Mouse (Mus musculus) macrophage (primary cell): ENCODE measurements around the gene Gal3st4. TPM values are rescaled to one million over a fixed set of nuclear protein-coding genes. Genes with fewer than 3 reads are reported as not detected.

Source experiments
- H3K27ac ChIP-seq: fragments of 350-480 bp; formaldehyde crosslinking; 2 replicates; pipeline ENCODE4 v1.9.0; 2021
- H3K36me3 ChIP-seq: fragments of 350-480 bp; formaldehyde crosslinking; 2 replicates; pipeline ENCODE4 v1.9.0; 2021; ENCODE audit errors: inconsistent target
- H3K4me3 ChIP-seq: fragments of 350-480 bp; formaldehyde crosslinking; 2 replicates; pipeline ENCODE4 v1.9.0; 2021; ENCODE audit errors: inconsistent target
- H3K79me2 ChIP-seq: fragments of 350-480 bp; formaldehyde crosslinking; 2 replicates; pipeline ENCODE4 v1.9.0; 2021; ENCODE audit errors: inconsistent target
- WGBS: methylation state at CpG from one replicate; pipeline ENCODE4 v1.1.7; 2026; ENCODE audit warnings: inconsistent platforms; ENCODE audit not compliant: missing documents; 5-methylcytosine and 5-hydroxymethylcytosine counted together
- polyA plus RNA-seq: library from polyadenylated mRNA; stranded (reverse); fragments of 250-400 nt; gene quantifications from 3 replicates; pipeline ENCODE4 v1.2.4, GENCODE M21; 2018; ENCODE audit warnings: inconsistent platforms

The Gal3st4 gene
- polyA plus RNA-seq, 1 experiment from 2014 or later = not detected

DNA sequence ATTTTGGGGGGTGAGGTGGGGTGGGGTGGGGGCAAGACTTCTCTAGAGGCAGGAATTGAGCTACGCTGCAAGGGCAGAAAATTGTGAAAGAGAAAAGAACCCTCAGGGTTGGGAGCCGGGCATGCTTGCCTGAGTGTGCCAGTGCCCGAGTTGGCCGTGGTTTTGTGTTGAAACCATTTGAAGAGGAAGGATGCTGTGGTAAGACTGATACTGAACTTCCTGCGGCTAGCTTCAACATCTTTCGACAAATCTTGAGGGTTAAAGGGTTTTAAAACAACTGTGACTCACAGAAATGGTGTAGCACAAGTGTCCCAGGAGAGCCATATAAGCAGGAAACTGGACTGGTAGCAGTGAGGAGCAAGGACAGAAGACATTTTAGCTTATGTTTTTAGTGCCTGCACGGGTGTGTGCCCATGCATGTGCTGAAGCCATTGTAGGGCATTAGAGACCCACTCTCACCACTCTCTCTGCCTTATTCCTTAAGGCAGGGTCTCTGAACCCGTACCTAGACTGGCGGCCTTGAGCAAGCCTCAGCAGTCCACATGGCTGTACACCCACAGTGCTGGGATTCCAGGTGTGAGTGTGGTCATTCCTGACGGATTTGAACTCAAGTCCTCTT, 15.6 kb downstream of the Gal3st4 start:
- 4% methylated on average over 10 of the region's 10 CpGs for WGBS
- H3K36me3 ChIP-seq = peaks cover 23% of the 10 kb centered on the region
- peaks cover 34% of the 10 kb centered on the region; the same call in 1 of the 2 replicates for H3K79me2 ChIP-seq
- H3K4me3 ChIP-seq = no peak overlapping the region; the same call in 1 of the 2 replicates
- peak overlapping the region; percentile 91 for H3K27ac ChIP-seq

DNA sequence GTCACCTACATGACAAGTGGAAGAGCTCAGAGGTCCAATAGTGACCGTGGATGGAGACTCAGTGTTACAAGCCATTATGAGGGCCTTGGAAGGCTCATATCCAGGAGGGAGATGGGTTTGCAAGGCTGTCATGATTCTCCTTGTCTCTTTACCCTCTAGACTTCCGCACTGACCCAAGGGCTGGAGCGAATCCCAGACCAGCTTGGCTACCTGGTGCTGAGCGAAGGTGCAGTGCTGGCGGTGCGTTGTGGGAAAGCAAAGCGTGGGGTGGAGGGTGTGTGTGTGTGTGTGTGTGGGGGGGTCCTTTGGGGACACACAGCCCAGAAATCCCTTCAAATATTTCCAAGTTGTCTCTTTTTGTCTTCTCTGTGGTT, 16.6 kb downstream of the Gal3st4 start:
- Histone ChIP-seq H3K27ac (peak overlapping the region; percentile 91), H3K4me3 (peak overlapping the region; percentile 72), H3K79me2 (peaks cover 24% of the 10 kb centered on the region; the same call in 1 of the 2 replicates), H3K36me3 (peaks cover 22% of the 10 kb centered on the region)
- WGBS = 5% methylated on average over 7 of the region's 7 CpGs

DNA sequence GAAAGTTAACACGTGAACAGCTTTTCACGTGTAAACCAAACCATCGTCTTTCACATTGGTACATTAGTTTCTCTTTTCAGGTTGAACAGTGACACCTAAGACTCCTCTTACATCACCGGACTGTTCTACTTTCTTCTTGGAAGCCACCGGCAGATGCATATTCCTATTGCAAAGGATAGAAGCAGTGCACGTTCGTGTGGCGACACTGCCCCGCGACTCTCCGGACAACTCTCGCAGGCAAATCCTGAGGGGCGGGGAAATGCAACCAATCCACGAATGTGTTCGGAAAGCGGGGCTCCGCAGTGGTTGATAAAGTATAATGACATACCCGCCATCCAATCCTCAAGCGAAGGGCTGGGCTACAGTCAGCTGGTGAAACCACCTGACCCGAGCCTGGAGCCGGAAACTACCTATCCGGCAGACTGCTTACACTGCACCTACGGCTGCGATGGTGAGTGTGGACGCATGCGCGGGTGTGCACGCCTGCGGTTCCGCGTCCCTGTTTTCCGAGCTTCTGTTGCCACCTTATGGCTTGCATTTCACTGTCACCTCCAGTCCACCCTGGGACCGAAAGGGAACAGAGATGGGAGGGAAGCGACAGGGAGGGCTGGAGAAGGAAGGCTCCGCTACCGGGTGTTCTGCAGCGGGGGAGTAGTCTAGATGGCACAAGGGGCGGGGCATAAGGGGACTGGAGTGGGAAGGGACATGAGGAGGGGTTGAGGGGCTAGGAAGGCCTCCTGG, 17.1 kb downstream of the Gal3st4 start, which contains the start of gene Lamtor4:
Lamtor4 (plus strand) TSS at position 130 of the 741 bp plus-strand sequence.
- Histone ChIP-seq H3K27ac (peak within 1 kb of the TSS; percentile 91), H3K4me3 (peak within 1 kb of the TSS; percentile 72), H3K36me3 (peaks cover 18% of the 10 kb centered on the region), H3K79me2 (peaks cover 18% of the 10 kb centered on the region; the same call in 1 of the 2 replicates)
- WGBS = 0% methylated on average over 38 of the region's 38 CpGs

DNA sequence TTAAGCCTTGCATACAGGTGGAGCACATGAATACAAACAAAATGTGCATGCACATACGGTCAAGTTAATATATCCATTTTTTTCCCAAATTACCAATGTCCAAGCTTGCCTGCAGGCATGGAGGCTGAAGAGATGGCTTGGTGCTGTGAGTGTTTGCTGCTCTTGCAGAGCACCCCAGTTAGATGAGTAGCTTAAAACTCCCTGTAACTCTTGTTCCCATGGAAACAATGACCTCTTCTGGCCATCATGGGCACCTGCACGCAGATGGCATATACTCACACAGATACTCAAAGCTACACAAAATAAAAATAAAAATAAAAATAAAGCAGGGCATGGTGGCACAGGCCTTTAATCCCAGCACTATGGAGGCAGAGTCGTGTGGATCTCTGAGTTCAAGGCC, 19.6 kb downstream of the Gal3st4 start:
- peaks cover 6% of the 10 kb centered on the region; the same call in 1 of the 2 replicates for H3K36me3 ChIP-seq
- H3K79me2 ChIP-seq = no peaks in the 10 kb centered on the region
- 90% methylated on average over 3 of the region's 3 CpGs for WGBS
- H3K4me3 ChIP-seq = no peak overlapping the region
- no peak overlapping the region for H3K27ac ChIP-seq

DNA sequence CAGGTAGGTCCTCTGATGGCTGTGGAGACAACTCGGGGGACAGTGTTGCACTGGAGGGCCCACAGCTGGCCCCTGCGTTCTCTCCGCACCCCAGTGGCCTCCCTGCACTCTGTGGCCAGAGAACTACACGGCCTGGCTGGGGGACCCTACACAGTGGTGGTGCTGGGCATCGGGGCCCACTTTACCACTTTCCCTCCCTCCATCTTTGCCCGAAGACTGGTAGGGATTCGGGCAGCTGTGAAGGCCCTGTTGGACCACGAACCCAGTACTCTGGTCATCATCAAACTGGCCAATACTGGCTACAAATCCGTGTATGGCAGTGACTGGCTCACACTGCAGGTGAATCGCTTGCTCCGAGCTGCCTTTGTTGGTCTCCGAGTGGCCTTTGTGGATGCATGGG, 21.5 kb downstream of the Gal3st4 start:
- Histone ChIP-seq H3K27ac (no peak overlapping the region), H3K4me3 (no peak overlapping the region), H3K79me2 (no peaks in the 10 kb centered on the region), H3K36me3 (peaks cover 6% of the 10 kb centered on the region; the same call in 1 of the 2 replicates)
- WGBS = 92% methylated on average over 12 of the region's 12 CpGs

DNA sequence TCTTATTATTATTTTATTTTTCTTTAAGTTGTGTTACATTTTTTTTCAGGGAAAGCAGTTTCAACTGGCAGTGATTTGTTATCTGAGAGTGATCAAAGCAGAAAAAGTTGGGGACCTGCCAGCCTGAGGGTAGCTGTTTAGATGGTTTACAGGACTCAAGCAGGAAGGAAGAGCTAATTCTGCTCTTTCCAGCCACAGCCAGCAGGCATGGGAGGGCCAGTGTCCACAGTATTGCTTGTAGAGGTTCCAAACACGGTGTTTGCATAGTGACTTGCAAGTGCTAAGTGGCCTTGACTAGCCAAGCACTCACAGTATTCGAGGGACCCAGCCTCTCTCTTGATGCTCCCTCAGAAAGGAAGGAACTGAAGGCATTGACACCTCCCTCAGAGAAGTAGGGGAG, 31.1 kb downstream of the Gal3st4 start:
- H3K79me2 ChIP-seq = no peaks in the 10 kb centered on the region
- no peak overlapping the region for H3K27ac ChIP-seq
- WGBS = 6% methylated on average over 2 of the region's 2 CpGs
- no peaks in the 10 kb centered on the region for H3K36me3 ChIP-seq
- no peak overlapping the region for H3K4me3 ChIP-seq

DNA sequence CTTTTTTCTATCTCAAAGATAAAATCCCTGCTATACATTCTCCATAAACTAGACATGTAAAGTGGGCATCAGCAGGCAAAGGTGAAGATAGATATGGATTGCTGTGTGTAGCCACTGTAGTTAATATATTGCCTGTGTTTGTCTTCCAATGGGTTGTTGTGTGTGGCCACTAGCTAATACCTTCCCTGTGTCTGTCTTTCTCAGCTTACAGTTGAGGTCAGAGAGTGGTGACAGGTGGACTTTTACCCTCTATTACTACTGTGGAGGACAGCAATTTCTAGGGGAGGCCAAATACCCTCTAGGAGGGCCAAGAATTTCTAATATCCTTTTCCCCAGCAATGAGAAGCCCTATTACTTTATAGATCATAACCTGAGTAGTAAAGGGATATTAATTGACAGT, 38.4 kb downstream of the Gal3st4 start:
- no peak overlapping the region for H3K4me3 ChIP-seq
- no peak overlapping the region for H3K27ac ChIP-seq
- H3K79me2 ChIP-seq = no peaks in the 10 kb centered on the region; the same call in 1 of the 2 replicates
- no peaks in the 10 kb centered on the region for H3K36me3 ChIP-seq

DNA sequence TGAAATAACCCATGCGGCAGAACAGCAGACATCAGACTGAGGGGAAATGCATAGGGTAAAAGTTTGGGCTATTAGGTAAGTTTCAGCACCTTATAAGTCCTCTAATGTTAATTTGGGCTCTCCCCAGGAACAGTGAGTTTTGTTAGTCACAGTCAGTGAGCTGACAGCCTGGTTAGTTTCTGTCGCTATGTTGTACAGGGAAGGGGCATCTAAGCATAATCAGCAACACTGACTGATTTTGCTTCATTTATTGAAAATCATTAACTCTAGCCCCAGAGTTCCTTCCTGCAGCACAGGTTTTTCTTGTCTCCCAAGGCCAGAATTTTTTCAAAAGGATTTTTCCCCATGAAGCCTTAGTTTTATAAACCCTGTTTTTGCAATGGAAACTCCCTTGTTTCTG, 38.9 kb downstream of the Gal3st4 start:
- Histone ChIP-seq H3K4me3 (no peak overlapping the region), H3K36me3 (no peaks in the 10 kb centered on the region), H3K27ac (no peak overlapping the region), H3K79me2 (no peaks in the 10 kb centered on the region; the same call in 1 of the 2 replicates)
- WGBS = 93% methylated on average over 2 of the region's 2 CpGs

DNA sequence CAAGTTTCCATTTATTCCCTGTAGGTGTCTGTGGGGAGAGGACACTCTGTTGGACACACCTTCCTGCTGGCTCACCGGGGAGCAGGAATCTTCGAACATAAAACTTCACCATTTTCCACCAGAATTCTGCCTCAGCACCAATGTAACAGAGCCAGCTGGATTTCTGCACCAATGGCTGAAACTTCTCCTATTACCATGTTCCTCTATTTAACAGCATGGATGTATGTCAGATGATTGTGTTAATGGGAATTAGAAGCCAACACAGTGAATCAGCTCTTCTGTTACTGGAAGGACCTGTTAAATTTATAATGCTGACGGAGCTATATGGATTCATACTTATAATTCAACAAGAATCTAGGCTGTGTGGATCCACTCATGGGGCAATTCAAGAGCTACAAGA, 43.1 kb downstream of the Gal3st4 start:
- WGBS = 54% methylated on average over 3 of the region's 3 CpGs
- Histone ChIP-seq H3K79me2 (peaks cover 8% of the 10 kb centered on the region; the same call in 1 of the 2 replicates), H3K27ac (peak overlapping the region; percentile 79), H3K4me3 (peak overlapping the region; percentile 8; the same call in 1 of the 2 replicates), H3K36me3 (no peaks in the 10 kb centered on the region)

DNA sequence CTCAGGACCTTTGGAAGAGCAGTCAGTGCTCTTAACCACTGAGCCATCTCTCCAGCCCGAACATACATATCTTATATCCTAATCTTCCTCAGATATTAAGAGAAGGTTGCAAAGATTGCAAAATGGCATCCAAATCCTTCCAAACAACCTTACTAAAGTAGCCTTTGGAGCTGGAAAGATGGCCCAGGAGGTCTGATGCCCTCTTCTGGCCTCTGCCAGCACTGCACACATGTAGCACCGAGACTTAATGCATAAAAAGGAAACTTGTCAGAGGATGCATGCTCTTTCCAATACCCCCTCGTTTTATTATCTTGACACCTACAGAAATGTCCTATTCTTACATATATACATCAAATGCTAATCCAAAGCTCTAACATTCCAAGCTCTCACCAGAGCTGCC, 44.6 kb downstream of the Gal3st4 start:
- WGBS = 29% methylated on average over 3 of the region's 3 CpGs

DNA sequence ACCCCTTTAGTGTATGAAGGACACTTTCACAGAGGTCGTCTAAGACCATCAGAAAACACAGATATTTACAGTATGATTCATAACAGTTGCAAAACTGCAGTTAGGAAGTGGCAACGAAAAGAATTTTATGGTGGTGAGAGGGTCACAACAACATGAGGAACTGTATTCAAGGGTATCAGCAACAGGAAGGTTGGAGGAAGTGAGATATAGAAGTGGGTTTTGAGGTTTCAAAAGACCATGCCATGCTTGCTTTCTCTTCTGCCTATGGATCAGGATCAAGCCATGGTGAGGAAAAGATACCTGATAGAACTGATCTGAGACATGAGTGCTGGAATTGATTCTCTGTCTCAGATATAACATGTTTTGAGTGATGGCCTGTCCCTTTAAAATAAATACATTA, 45.3 kb downstream of the Gal3st4 start:
- H3K79me2 ChIP-seq = peaks cover 15% of the 10 kb centered on the region; the same call in 1 of the 2 replicates
- WGBS = 0% methylated on average over 2 of the region's 2 CpGs
- H3K27ac ChIP-seq = peak overlapping the region; percentile 79
- H3K4me3 ChIP-seq = no peak overlapping the region
- no peaks in the 10 kb centered on the region for H3K36me3 ChIP-seq

More for the DNA sequence above, 44.6 kb downstream of the Gal3st4 start:
- peaks cover 15% of the 10 kb centered on the region; the same call in 1 of the 2 replicates for H3K79me2 ChIP-seq
- no peaks in the 10 kb centered on the region for H3K36me3 ChIP-seq
- no peak overlapping the region for H3K4me3 ChIP-seq
- H3K27ac ChIP-seq = peak overlapping the region; percentile 79

DNA sequence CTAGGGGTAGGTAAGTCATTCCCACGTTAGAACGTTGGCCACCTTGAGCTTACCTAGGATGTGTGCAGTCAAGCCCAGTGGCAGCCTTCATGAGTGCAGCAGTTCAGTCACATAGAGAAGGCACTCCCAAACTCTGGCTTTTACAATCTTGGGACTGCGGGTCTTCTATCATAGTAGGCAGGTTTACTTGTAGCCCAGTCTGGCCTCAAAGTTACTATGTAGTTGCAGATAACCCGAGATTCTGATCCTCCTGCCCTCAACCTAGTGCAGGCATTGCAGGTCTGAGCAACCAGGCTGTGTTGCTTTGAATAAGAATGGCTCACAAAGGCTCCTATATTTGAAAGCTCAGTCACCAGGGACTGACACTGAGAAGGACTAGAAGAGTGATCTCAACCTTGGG, 46.1 kb downstream of the Gal3st4 start:
- WGBS = 17% methylated on average over 4 of the region's 4 CpGs
- Histone ChIP-seq H3K4me3 (no peak overlapping the region), H3K79me2 (peaks cover 15% of the 10 kb centered on the region; the same call in 1 of the 2 replicates), H3K27ac (peak overlapping the region; percentile 79), H3K36me3 (no peaks in the 10 kb centered on the region)

DNA sequence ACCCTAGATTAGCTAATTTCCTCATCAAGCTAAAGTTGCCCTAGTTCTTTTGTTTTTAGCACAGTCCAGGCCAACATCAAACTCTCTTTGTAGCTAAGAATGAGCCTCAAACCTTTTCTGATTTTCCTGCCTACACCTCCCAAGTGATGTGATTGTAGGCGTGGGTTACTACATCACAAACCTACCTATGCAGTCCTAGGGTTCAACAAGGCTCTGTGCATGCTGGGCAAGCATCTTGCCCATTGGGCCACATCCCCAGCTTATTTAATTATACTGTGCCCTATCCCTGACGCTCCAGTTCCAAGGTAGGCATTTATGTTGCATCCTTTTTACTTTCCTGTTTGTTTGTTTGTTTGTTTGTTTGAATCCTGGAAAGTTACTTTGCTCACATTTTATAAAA, 46.9 kb downstream of the Gal3st4 start, which contains the start of gene Nxpe5:
Nxpe5 (plus strand) TSS at position 199 of the 400 bp plus-strand sequence.
- Histone ChIP-seq H3K4me3 (no peak within 1 kb of the TSS), H3K36me3 (no peaks in the 10 kb centered on the region), H3K79me2 (peaks cover 15% of the 10 kb centered on the region; the same call in 1 of the 2 replicates), H3K27ac (peak within 1 kb of the TSS; percentile 79)
- WGBS = 29% methylated on average over 2 of the region's 2 CpGs

DNA sequence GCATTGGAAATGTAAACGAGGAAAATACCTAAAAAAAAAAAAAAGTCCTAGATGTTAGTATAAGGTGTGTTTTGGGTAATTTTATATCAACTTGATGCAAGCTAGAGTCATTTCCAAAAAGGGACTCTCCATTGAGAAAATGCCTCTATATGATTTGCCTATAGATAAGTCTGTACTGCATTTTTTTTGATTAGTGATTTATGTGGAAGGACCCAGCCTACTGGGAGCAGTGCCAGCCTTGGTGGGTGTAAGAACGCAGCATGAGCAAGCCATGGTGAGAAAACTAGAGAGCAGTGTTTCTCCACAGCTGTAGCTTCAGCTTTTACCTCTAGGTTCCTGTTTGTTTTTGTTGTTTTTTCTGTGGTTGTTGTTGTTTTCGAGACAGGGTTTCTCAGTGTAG, 49.4 kb downstream of the Gal3st4 start:
- H3K27ac ChIP-seq = no peak overlapping the region
- no peaks in the 10 kb centered on the region for H3K36me3 ChIP-seq
- peaks cover 15% of the 10 kb centered on the region; the same call in 1 of the 2 replicates for H3K79me2 ChIP-seq
- H3K4me3 ChIP-seq = no peak overlapping the region
- 10% methylated on average over 3 of the region's 3 CpGs for WGBS

DNA sequence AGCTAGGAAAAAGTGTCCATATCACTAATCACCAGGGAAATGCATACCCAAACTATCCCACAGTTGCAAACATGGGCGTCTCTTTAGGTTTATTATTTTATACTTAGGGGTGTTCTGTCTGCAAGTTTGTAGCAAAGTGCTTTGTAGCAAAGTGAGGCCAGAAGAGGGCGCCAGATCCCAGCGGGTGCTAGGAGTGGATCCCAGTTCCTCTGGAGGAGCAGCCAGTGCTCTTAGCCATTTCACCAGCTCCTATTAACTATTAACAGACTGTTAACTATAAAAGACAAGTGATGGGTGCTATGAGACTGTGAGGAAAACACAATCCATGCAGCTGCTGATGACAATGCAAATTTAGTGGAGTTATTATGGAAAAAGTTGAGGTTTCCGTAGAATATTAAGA, 50.5 kb downstream of the Gal3st4 start:
- no peak overlapping the region for H3K4me3 ChIP-seq
- 16% methylated on average over 4 of the region's 4 CpGs for WGBS
- no peak overlapping the region for H3K27ac ChIP-seq

More for the DNA sequence above, 50.5 kb downstream of the Gal3st4 start:
- Histone ChIP-seq H3K36me3 (no peaks in the 10 kb centered on the region), H3K79me2 (peaks cover 15% of the 10 kb centered on the region; the same call in 1 of the 2 replicates)
